Mouse (Mus musculus) gastrocnemius, postnatal 4 days (tissue): ENCODE measurements around the gene Areg. TPM values are rescaled to one million over a fixed set of nuclear protein-coding genes. Genes with fewer than 3 reads are reported as not detected.

Experiments
- DNase-seq, 2 experiments: peaks; one replicate each; pipeline ENCODE4 v3.0.0; 2021 to 2022; ENCODE audit warnings: low spot score in 2 of 2, mixed read lengths in 2 of 2
- long read RNA-seq, 2 experiments: library from polyadenylated mRNA; stranded (forward); transcript quantifications; one replicate each; pipeline ENCODE4 v2.0.0; 2021
- total RNA-seq, 2 experiments: library from RNA; stranded (reverse); gene quantifications; 2 replicates each; pipeline ENCODE4 v1.2.3; 2021

The Areg gene
- not detected for total RNA-seq
- long read RNA-seq, experiment 1, partial matches to known transcripts, result 0 of 1 reads
- long read RNA-seq, experiment 1, other reads (novel, unspliced or antisense), result 0 of 1 reads
- long read RNA-seq, experiment 2, result 0 reads

GRCm38 (mm10) chr5:91139446-91139873 is at the start of gene Areg:
Gene Areg (plus strand): TSS chr5:91139599.
- DNase-seq, result peak; percentile 23 to 33

DNA sequence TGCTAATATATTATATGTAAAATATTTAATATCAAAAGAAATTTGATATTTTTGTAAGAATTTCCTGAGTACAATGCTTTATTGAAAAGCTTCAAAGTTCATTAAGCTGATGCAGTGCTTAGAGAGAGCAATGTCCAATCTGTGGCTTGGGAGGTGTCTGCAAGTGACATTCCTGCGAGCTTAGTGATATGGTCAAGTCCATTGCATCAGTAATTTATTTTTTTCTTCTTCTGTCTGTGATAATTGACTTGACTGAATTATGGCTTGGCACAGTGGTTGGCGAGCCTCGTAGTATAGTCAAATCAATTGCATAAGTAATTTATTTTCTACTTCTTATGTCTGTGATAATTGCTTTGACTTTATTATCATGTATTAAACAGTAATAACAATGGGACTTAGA is 49.1 kb upstream of the Areg start:
- DNase-seq, result no peak

DNA sequence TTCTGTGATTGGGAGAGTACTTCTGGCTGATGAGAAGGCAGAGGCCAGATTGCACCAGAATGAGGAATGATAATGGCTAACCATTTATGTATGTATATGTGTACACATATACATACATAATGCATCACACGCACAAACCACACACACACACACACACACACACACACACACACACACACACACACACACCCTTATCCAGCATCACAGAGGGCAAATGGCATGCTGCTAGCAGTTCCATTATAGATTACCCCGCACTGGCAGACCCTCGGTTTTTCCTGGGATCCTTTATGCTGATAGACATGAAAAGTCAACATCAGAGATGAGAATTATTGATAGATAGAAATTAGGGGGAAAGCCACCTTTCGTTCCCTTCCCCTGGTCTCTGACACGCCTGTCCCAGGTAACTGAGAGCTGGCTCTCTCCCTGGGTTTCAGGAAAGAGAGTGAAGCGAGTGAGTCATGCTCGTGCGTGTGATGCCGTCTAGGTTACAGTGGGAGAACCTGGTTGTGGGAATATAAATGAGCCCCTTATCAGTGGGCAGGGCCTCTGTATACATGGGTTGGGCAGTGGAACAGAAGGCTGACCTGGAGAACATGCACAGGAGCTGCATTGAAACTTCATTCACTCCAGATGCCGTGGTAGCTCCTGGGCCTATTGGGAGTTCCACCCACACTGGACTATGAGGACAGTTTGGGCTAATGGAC is 41.3 kb upstream of the Areg start:
- DNase-seq, result no peak

- DNase-seq, result no peak
Measured at GRCm38 (mm10) chr5:91101742-91102141, 37.7 kb upstream of the Areg start.

DNA sequence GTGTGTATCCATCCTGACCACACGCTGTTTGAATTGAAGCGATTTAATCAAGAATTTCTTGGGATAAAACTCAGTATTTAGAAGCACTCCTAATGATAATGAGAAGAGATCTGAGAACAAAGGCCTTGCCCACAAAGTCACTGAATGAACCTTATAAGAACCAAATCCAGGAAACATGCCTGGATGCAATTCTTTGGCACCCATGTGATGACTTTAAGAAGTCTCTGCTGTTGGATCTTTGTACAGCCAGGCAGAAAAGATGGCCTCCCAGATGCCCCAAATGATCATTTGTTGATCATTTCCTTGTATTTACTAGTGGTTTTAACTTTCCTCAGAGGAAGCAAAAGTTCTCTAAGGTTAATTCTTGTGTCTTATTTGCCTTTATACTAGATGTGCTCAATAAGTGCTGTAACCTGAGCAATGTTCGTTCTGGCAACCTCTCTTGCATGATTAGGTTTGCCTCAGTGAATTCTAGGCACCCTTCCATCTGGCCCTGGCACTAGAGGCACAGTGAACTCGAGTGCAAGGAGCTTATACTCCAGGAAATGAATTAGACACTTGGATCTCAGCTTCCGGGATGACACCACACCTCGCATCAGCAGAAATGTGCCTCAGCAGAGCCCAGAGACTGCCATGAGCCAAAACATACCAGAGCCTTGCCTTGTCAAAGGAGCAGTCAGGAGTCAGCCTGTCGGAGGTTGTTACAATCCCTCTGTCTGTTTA is 35.3 kb upstream of the Areg start:
- peak in 1 of 2 experiments; percentile 10 for DNase-seq

DNA sequence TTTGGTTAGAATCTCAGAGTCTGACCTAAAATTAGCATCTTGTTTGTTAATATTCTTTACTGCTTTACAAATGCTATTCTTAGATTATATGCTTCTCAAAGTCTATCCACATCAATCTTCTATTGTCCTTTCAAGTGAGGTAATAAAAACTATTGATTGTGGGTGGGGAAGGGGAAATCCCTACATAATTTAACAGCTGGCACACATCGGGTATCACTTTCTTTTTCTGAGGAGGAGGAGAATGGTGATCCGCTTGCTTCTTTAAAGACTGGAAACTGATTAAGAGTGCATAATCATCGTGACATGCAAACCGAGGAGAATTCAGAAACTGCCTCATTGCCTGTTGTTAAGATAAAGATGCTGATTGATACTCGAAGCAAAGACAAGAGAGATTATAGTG is 33.2 kb upstream of the Areg start:
- DNase-seq, result no peak

DNA sequence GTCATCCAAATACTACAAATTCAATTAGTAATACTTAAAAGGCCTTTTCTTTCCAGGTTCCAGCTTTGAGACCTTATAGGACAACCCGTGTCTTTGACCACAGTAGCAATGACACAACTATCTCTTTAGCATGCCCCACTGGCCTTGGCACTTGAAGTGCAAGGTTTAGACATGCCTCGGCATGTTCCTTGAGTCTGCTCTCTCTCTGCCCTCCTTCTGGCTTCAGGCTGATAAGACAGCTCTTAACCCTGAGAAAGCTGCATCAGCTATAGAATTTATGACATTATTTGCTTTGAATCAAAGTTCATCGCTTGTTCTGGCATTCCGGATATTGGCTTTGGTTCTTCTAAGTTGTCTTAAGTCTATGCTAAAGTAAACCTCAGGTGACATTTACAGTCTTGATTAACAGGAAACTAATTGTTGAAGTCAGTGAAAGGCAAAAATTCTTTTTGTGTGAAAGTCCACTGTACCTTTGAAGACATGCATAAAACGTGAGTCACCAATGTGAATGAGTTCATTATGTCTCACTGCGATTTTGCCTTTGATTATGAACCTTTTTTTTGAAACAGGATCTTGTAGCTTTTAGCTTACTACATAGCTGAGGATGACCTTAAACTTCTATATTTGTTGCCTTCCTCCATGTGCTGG is 29.3 kb upstream of the Areg start:
- DNase-seq, result no peak

DNA sequence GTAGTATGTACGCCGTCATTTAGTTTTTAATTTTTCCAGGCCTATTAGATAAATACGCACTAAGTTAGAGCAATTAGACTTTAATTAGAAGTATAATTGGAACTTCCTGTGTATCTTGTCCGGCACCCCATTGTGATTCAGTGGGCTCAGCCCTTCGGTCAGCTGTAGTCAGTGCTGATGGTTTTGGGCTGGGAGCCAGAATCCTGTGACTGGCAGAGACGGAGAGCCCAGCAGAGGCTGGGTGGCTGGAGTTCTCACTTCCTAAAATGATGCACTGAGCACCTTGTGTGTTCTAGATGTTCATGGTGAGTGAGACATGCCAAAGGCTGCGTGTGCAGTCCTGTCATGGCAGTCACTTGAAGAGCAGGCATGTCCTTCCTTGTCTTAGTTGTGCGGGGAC is 28.4 kb upstream of the Areg start:
- no peak for DNase-seq

DNA sequence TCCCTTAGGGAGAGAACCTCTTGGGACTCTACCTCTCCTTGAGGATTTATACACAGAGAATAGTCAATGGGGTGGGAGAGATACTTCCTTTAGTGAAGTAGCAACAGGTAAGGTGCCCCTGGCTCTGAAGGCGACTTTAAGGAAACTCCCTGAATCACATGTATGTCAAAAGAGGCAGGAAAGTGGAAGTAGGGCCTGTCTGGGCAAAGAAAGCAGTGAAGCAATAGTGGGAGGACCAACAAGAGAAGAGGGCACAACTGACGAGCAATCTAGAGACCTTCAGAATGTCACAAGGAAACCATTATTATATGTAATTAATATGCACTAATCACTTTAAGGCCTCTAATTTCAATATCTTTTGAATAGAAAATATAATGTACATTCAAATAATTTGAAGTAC is 25.4 kb upstream of the Areg start:
- DNase-seq, result no peak

- DNase-seq, result no peak
Measured at GRCm38 (mm10) chr5:91114574-91114973, 24.8 kb upstream of the Areg start.

- no peak for DNase-seq
Measured at GRCm38 (mm10) chr5:91118618-91119017, 20.8 kb upstream of the Areg start.

DNA sequence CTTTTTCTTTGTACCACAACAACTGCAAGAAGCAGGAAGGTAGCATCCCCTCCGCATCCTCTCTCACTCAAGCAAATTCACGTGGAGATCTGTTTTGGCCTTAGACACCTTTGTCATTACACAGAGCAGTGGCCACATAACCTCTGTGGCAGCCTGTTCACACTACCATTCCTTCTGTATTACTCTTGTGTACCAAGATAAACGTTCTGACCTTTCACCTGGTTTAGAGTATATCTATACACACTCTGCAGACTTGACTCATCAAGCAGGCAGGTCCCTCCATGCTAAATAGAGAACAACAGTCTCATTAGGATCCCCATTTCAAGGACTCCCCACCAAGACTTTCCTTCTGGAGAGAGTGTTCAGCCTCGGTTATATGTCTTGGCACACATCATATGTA is 16.0 kb upstream of the Areg start:
- no peak for DNase-seq

GRCm38 (mm10) chr5:91124140-91124539 is 15.3 kb upstream of the Areg start:
- no peak for DNase-seq

DNA sequence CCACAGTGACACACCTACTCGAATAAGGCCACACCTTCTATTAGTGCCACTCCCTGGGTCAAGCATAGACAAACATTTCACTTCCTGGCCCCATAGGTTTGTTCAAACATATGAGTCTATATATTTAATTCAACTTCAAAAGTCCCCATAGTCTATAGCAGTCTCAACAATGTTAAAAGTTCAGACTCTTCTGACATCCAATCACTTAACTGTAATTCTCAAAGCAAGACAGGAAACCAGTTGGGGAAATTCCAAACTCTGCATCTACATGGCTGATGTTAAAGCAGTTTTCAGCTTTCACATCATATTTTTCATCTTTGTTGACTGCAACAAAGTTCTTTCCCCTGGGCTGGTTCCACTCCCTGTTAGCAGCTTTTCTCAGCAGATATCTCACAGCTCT is 12.8 kb upstream of the Areg start:
- DNase-seq, result no peak

DNA sequence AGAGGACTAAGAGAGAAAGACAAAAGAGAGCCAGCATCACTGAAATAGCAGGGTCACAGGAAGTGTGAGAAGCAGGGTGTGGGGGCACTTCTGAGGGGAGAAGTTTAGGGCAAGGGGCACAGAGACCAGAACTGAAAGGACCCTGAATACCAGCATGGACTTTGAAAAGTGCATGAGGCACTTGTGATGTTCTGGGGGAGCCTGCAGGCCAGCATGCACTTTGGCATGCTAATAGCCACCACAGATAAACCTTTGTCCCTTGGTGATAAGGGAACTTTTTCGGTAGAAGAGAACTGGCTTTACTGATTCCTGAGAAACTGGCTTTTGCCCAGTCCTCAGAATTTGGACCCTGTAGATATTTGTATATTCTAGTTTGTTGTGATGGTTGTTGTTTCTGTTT is 4.4 kb upstream of the Areg start:
- no peak for DNase-seq

GRCm38 (mm10) chr5:91138970-91139369 is 429 bp upstream of the Areg start:
- DNase-seq, result no peak

DNA sequence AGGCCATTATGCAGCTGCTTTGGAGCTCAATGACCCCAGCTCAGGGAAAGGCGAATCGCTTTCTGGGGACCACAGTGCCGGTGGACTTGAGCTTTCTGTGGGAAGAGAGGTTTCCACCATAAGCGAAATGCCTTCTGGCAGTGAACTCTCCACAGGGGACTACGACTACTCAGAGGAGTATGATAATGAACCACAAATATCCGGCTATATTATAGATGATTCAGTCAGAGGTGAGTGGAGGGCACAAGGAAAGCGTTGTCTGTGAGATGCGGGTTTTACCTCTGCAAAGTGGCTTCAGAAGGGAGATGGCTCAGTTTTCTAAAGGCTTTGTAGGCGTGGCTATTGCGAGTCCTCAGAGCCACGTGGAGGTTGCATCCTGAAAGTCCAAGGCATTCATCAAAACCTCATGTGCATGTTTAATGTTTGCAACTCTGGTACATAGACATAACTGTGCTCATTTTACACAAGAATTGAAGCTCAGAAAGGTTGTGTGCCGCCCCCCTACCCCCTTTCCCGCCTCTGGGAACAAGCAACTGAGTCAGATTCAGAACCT is 1.6 kb downstream of the Areg start:
- no peak for DNase-seq

DNA sequence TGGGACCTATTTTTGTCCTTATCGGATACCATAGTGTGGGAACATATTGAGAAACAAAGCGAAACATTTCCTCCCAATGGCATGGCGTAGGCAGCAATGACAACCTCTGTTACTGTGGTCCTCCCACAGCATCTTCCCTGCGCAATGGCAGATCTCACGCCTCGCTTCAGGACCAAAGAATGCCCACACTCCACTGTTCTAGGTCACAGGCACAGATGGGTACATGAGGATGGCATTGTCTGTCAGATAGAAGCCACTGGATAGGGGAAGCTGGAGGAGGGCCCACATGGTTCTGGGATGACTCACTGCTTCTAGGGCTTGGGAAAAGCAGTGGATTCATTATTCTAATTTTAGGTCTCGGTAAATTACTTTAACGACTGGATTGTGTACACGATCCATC is 5.6 kb downstream of the Areg start:
- DNase-seq, result no peak

- no peak for DNase-seq
Measured at GRCm38 (mm10) chr5:91147001-91147400, 7.6 kb downstream of the Areg start.

- DNase-seq, result no peak
Measured at GRCm38 (mm10) chr5:91148054-91148453, 8.7 kb downstream of the Areg start.

DNA sequence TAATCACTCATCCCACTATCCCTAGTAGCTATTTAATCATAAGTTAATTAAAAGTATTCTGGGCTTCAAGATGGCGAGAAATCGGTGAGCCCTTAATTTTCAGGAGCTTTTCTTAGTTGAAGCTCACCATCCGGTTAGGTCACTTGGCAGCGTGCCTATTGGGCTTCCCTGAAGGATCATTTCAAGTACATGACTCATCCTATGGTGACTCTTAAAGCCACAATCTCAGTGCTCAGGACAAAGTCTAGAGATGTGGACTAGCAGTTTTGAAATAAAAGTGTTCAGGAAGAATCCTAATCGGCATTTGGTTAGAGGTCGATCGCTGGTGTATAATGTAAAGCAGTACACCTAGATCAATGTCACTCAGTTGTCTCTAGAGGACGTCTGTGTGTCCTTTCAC is 17.3 kb downstream of the Areg start:
- DNase-seq, result no peak

DNA sequence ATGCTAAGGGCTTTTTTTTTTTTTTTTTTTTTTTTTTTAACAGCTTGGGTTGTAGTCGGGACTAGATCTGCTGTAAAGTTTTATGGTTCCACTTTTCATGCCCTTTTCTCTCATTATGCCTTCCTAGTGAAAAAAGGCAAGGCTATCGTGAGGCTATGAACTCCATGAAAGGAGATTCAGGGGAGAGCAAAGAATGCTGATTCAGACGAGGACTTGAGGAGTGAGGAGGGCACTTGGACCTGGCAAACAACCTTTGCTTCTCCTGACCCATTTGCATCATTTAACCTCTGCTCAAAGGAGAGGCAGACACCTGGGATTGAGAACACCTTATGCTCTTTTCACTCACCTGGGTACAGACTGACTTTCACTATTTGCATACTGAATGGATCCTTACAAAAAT is 17.8 kb downstream of the Areg start:
- no peak for DNase-seq
